Mouse (Mus musculus) embryonic fibroblast, embryonic 13.5 days (primary cell): ENCODE measurements around the gene Cartpt.

Experiments used
- CTCF ChIP-seq: IDR thresholded peaks from 2 replicates; pipeline ENCODE4 v1.5.1; 2011; ENCODE audit warnings: mild to moderate bottlenecking, control low read depth, low read length, moderate library complexity, borderline replicate concordance; ENCODE audit not compliant: insufficient read depth
- POLR2A ChIP-seq: IDR thresholded peaks from 2 replicates; pipeline ENCODE4 v1.6.1; 2011; ENCODE audit warnings: low read depth, mild to moderate bottlenecking, control low read depth, low read length, moderate library complexity

DNA sequence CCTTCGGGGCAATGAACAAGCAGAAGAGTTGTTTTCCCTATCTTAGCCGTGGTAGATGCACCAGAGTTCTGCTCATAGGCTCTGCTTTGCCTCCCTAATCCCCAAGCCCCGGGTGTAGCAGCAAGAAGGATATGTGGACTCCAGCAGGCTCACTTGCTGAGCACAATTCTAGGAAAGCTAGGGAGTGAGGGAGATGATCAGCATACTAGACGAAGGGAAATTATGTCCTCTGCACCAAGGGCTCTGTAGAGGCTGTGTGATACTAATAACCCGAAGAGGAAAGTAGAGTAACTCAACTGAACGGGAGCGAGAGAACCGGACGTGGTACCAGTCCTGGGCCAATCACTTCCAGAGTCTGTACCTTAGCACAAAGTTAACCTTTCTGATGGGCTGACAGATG, at the start of gene Cartpt:
- TF ChIP-seq CTCF: no peak
- no peak for TF ChIP-seq POLR2A
